Mouse (Mus musculus) CH12F3 (cell line): ENCODE measurements at regions not wholly inside any gene's neighbourhood (a gene's known extent, or its start where the extent isn't known, plus 50 kb on each side); places are given as distances from the start of the nearest gene placed in this dataset.
"Not testable (repeated sequence)": the region's sequence is repeated elsewhere in the genome, so short reads cannot be mapped to it uniquely, and the experiment has no call there.

Experiments
- in situ Hi-C: fragments of 300-500 bp; cut with MboI; formaldehyde crosslinking; loops from 2 replicates; pipeline ENCODE4 v1.14.3; 2020; ENCODE audit warnings: low sequenced_read_pairs

DNA sequence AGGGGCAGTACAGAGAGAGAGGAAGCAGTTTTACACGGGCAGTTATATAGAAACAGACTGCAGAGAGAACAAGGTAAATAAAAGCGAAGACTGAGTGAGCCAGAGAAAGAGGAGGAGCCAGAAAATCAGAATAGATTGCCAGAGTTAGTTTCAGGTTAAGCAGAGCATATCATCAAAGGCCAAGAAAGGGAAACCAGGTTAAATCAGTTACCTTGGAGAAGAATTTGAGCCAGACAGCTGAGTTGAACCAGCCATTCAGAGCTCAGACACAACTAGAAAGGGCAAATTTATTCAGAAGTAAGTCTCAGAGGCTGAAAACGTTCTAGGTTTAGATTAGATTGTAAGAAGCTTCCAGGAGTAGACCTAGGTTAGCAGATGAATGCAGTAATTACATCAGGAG, 858.6 kb downstream of the Adgrl3 start:
- in situ Hi-C loops: no loop called here

DNA sequence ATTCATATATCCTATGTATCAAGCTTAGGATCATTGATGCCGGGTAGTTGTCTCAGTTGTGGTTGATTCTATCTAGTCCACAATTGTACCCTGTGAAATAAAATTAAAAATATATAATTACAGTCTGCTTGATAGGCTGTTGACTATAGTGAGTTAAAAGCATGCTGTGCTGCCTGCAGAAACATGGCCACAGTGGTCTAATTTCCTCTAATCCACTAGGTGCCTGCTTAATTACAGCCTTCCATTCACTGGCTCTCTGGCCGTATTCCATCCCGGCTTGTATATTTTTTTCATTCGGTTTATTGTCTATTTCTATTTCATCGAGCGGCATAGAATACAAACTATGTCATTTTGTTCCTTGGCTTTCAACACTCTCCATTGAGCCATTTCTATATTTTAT, 873.4 kb downstream of the Adgrl3 start:
- in situ Hi-C loops: no loop called here

DNA sequence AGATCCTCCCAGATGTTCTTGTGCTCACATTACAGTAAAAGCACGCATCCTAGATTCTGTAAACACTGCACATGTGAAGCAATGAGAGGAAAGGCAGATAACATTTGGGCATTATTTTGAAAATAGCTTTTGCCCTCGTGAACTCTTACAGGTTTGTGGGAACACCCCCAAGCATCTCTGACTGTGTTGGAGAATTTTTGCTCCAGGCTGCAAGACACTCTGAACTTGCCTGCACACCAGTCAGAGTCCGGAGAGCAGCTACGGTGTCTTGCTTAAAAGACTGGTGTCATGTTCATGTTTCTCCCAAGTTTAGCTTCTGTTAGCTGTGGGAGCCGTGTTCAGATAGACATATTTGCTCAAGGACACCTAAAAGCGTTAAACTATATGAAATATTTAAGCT, 889.4 kb downstream of the Adgrl3 start:
- in situ Hi-C loops: no loop called here

DNA sequence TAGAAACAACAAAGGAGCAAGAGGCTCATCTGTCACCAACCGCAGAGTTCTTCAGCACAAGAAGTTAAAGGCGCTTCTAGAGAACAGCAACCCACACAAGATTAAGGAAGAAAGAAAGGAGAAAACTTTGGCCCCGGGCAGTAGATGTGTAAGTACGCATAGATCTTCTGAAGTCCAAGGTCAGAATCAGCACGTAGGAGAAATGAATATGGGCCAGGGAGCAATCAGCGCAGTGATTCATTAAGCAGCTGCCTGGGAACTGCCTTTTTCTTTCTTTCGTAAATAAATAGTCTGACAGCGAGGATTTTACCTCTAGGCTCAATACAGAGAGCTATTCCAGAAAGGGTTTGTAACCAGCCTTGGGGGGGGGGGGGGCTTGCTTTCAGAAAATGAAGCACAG, 890.0 kb downstream of the Adgrl3 start:
- in situ Hi-C loops: no loop called here

DNA sequence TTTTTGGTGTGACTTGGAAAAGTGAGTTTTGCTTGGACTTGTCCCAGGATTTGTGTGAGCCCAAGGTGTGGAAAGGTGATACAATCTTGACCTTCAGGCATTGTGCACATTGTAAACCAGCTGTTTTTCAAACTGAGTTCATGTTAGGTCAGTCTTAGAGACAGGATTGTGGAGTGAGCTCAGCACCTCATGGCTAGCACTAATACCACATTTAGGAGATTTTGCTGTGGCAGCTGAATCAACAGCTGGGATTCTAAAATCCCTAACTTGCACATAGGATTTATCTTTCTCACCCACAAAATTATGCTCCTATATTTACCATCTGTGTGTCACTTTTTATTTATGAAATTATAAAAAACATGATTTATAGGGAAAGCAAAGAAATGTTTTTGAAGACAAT, 896.7 kb downstream of the Adgrl3 start:
- in situ Hi-C loops: no loop called here

DNA sequence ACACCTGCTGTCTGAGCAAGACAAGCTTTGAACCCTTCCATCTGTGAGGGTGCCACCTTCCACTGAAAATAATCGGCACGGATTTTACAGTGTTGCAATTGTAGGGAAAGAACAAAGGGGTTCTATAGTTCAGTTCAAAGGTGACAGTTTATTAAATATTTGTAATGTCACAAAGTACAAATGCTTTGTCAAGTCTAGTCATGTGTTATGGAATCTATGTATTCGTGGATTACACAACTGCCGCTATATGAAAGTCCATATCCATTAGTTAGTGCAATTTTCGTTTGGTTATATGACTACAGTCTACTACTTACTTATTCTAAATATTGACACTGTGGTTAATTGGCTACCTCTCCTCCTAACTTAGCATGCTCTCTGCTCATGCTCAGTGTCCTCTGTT, 920.9 kb downstream of the Adgrl3 start:
- in situ Hi-C loops: no loop called here

DNA sequence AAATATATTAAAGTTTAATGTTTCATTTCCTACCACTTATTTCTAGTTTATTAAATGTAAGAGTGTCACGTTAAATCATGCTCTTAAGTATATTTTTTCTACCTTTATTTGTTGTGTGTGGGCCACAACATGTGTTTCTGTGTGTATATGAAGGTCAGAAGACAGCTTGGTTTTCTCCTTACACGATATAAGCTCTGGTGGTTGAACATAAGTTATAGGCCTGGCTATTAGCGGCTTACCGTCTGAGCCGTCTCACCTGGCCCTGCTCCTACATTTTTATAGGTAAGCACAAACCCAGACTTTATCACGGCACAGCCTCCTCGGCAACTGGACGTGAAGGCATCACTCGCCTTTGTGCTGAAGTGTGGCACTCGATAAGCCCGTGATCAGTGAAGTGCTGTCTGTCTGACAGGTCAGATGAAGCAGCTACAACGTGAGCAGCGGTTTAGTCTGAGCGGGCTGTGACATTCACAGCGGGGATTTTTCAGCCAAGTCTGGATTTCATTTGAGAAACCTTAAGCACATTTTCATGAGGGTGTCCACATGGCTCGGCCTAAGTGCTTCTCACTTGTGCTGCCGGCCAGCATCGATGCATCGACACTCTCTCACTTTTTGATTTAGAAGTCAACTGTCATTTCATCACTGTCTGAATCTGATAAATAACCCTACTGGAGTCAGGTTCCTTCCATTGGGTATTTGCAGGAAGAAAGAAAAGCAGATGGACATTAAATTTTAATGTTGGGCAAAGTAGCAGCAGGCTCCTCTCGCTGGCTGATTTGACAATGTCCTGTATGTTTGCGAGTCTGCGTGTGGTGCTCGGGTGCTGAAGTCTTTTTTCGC, 950.0 kb downstream of the Adgrl3 start:
- in situ Hi-C loops: loop anchor here (5.0 kb wide), 1 partner anchor 347 kb away; no protein-coding TSS in a partner anchor

DNA sequence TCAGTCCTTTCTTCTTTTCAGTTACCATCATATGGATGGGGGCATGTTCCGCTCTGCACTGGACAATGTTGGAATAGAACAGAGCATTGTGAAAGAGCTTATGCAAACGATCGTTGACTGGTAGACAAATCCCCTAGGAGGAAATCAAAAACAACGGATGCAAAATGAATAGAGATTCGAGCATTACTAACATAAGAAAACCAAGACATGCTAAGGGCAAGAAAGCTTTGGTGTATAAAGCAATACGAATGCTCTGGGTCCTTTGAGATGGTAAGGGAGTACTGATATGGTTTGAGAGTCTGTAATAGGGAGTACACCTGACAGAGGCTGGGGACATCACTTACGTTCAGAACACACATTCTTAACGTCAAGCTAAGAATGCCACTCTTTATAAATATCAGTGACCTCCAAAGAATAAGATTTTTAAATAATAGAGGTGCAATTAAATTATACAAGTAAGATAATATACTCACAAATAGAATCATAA, 950.6 kb downstream of the Adgrl3 start:
- in situ Hi-C loops: no loop called here

DNA sequence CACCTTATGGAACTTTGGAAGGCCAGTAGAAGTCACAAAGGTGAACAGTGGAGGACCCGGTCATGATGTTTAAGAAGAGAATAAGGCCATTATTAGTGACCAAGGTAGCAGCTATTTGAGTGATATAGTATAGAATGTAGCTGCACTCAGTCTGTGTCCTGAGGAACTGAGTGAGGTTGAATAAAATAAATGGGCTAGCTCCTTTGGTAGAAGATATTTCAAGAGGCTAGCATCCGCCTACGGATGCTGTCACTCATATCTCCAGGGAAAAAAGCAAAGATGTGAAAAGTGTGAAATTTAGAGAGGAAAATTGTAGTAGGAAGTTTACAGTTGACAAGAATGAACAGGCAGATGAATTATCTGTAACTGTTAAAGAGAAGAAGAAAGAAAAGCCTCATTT, 956.6 kb downstream of the Adgrl3 start:
- in situ Hi-C loops: no loop called here

DNA sequence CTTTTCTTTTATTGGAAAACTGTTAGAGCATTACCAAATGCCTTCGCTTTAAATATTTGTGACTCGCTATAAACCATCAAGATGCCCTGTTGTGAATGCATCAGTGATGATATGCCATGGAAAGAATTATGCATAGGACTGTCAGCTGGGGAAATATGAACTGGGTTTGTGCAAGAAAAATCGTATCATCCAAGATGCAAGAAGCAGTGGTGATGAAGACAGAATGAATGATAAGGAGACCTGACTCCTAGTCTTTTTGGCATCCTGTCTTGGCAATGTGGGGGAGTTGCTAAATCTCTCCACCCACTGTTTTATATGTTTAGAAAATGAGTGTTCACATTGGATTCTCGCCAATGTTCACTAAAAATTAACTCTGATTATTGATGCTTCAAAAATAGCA, 963.4 kb downstream of the Adgrl3 start:
- in situ Hi-C loops: no loop called here

DNA sequence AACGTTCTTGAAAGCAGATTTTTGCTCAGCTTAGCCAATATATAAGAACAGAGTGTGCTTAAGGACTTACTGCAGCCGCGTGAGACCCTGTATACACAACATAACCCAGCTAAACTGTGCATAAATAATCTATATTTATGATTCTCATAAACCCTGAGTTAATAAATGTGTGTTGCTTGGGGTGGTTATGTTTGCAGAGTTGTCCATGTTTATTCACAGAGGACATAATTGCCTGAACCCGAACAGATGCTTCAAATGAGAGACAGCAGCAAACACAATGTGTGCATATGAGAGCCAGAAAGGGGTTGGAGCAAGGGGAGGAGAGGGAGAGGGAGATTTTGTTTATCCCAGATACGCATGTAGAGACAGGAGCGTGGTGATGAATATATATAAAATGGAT, 968.1 kb downstream of the Adgrl3 start:
- in situ Hi-C loops: loop anchor here (5.0 kb wide), 1 partner anchor 341 kb away; no protein-coding TSS in a partner anchor

DNA sequence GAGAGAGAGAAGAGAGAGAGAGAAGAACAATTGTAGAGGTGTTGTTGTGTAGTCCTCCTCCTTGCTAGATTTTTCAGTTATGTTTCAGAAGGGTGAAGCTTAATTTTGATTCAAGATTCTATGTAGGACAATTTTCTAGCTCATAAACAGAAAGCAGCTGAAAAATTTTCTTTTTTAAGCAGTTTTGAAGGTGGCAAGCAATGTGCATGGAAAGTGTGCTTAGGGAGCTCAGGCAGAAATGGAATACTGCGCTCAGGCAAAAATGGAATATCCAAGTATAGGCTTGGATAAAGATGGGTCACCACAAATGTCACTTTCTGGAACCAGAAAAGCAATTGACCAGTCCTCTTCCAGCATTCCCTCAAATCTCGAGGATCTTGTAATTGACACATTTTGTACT, 988.0 kb downstream of the Adgrl3 start:
- in situ Hi-C loops: no loop called here

DNA sequence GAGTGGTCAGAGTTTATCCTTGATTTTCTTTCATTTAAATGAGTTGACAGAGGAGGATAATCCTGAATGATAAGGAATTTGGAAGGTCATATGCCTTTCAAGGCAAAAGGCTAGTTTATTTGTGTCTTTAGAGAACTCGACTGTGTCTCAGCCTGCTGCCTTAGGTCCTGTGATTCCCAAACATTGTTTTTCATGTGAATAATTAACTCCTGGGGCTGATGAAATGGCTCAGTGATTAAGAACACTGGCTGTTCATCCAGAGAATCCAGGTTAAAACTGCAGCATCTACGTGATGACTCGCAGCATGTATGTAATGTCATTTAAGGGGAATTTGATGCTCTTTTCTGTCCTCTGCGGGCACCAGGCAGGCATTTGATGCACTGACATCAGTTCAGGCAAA, 1004.2 kb downstream of the Adgrl3 start:
- in situ Hi-C loops: no loop called here

DNA sequence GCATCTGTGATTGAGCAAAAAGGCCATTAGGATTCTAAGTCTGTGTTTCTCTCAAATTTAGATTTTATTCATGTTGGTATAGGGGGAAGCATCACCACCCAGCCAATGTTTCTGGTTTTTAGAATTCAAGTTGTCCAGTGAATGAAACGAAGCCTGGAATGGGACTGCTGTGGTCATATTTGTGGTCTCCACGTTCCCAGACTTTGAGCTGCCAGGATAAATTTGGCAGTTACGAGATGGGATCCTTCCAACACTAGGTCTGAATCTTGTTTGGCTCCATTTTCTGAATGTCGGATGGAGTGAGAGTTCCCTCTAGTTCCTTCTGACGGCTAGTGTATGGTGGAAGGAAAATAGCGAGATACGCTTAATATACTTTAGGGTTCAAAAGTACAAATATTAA, 1014.8 kb downstream of the Adgrl3 start:
- in situ Hi-C loops: no loop called here

DNA sequence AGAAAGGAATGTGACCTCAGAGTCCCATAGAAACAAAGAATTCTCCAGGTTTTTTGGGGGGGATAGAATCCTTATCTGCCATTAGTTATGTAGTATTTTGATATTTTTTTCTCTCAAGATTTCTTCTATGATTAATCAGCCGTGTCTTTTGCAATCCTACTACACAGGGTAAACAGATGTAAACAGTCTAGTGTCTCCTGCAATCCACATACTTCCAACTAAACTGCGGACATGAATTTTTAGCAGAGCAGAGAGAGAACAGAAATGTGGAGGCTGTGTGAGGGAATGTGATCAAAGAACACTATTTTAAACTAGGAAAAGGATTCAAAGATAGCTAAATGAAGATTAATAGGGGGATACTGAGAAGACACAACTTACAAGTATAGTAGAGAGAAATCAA, 1026.2 kb downstream of the Adgrl3 start:
- in situ Hi-C loops: no loop called here

DNA sequence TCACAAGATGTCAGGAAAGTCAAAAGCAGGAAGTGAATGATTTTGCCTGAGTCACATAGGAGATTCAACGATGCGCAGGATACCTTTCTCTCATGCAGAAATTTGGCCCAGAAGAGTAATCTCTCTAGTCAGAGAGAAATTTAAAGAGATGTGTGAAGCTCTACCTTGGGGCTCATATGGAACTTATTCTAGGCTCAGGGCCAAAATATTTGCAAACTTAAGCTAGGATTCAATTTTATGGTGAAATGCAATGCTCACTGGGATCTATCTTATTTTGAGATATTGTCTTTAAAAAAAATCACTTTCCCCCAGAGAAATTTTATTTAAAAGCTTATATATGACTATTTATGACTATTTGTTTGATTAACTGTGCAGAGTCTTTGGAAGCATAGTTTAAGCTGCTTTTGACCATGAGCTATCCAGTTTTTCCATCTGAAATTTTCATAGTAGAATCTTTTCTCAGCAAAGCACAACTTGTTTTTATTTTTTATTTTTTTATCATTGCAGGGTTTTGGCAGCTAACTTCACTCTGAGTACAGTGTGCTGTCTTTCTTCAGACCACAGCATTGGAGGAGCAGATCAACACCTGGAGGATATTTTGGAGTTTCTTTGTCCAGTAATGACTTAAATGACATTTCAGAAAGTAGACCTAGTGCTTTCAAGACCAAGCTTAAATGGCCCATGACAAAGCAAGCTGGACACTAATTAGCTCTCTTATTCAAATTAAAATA, 1039.3 kb downstream of the Adgrl3 start:
- in situ Hi-C loops: no loop called here

DNA sequence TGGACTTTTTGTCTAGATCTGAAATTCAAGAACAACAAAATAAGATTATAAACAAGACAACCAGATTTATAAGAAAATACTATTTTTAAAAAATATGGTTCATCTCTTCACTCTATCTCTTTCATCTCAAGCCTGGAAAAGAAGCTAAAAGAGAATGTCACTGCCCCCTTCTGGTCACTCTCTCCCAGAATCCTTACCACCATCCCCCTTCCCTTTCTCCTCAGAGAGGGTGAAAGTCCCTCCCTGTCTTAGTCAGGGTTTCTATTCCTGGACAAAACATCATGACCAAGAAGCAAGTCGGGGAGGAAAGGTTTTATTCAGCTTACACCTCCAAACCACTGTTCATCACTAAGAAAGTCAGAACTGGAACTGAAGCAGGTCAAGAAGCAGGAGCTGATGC, 1040.7 kb downstream of the Adgrl3 start:
- in situ Hi-C loops: no loop called here

DNA sequence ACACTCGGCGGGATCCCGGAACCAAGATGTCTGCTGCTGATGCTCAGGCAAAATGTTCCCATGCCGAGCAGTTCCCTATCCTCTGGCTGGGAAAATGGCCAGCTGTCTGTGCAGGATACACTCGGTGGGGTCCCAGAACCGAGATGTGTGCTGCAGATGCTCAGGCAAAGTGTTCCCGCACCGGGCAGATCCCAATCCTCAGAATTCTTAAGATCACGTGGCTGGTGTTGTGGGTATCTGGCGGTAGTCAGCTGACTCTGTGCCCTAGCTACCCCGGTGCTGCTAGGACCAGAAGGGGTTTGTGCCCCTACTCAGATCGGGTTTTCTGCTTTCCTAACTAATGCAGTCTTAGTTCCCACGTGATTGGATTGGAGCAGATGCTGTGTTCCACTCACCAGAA, 1049.3 kb downstream of the Adgrl3 start:
- in situ Hi-C loops: not testable (repeated sequence)

DNA sequence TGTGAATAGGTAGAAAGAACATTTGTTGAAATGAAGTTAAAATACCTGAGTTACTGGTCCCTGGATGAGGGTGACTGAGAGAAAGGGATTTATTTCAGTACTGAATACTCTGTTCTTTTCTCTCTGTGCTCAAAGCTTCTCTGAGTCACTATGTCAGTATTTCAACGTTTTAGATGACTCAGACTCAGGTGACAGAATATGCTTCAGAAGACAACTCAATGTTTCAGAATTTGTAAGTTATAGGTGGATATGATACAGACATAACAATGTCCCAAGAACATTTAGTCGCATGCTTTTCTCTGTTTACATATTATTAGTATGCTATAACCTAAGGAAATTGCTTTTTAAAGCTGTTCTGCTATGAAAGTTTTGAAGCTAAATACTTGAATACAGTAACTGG, 1069.5 kb downstream of the Adgrl3 start:
- in situ Hi-C loops: no loop called here

DNA sequence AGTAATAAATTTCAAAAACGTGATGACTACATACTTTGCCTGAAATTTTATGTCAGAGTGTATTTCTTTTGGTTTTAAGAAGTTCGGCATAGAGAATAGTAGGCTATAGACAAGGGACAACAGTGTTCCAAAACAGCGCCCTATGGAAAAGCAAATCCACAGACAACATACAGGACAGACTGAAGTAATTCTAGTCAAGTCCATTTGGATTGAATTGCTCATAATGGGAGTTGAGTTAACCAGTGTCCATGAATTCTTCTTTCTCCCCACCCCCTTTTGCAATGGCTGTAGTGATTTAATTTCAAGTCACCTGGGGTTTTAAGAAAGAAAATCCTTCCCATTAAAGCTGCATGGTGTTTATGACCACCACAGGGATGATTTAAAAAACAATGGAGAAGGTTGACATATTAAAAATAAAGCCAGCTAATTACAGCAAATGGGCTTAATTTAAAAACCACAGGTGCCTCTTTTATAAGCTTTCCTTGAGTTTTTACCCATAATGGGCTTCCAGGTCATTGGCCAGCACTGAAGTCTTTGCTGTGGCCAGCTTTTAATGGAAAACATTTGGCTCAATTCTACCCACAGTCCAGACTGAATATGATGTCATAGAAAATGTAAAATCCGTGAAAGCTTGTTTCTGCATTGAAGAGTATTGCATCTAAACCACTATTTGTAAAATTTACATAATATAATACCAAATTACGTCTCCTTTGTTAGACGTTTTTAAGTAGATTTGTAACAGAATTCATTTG, 1083.3 kb downstream of the Adgrl3 start:
- in situ Hi-C loops: no loop called here

DNA sequence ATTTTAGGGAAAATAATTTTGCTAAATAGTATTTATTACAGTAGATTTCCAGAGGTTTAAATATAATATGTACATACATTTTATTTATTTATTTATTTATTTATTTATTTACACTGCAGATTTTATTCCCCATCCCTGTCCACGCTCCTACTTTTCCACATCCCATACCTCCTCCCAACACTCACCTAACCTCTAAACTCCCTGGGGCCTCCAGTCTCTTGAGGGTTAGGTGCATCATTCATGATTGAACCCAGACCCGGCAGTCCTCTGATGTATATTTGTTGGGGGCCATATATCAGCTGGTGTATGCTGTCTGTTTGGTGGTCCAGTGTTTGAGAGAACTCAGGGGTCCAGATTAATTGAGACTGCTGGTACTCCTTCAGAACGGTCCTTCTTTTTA, 1083.9 kb downstream of the Adgrl3 start:
- in situ Hi-C loops: no loop called here
